Mouse (Mus musculus) gastrocnemius, adult 8-10 months (tissue): ENCODE measurements around the gene Clic6. TPM values are rescaled to one million over a fixed set of nuclear protein-coding genes. Genes with fewer than 3 reads are reported as not detected.

Experiments used
- DNase-seq, 2 experiments: peaks; one replicate each; pipeline ENCODE4 v3.0.0; 2022; ENCODE audit warnings: low spot score in 2 of 2
- total RNA-seq, 4 experiments: library from RNA; stranded (reverse); gene quantifications; 2 replicates each; pipeline ENCODE4 v1.2.4; 2022

Gene Clic6
- under 1 TPM in 2 of 4 experiments, not detected in 2; 0.10 to 0.11 TPM for total RNA-seq

GRCm38 (mm10) chr16:92485436-92485835 lies at the start of gene Clic6:
Gene Clic6 (plus strand): TSS chr16:92485736.
- DNase-seq = no peak

- DNase-seq = no peak
Measured at GRCm38 (mm10) chr16:92439775-92440174, 45.8 kb upstream of the Clic6 start.

- no peak for DNase-seq
Measured at GRCm38 (mm10) chr16:92440229-92440628, 45.3 kb upstream of the Clic6 start.

- DNase-seq = no peak
Measured at GRCm38 (mm10) chr16:92441203-92441602, 44.3 kb upstream of the Clic6 start.

GRCm38 (mm10) chr16:92442150-92442549 lies 43.4 kb upstream of the Clic6 start:
- DNase-seq = no peak

GRCm38 (mm10) chr16:92442946-92443345 lies 42.6 kb upstream of the Clic6 start:
- DNase-seq = no peak

GRCm38 (mm10) chr16:92443644-92444113 lies 41.9 kb upstream of the Clic6 start:
- peak; percentile 60 to 69 for DNase-seq

- DNase-seq = no peak
Measured at GRCm38 (mm10) chr16:92445377-92445776, 40.2 kb upstream of the Clic6 start.

- DNase-seq = no peak
Measured at GRCm38 (mm10) chr16:92449080-92449479, 36.5 kb upstream of the Clic6 start.

GRCm38 (mm10) chr16:92450331-92450730 lies 35.2 kb upstream of the Clic6 start:
- DNase-seq = no peak

GRCm38 (mm10) chr16:92451516-92452072 lies 33.9 kb upstream of the Clic6 start:
- DNase-seq = no peak

- DNase-seq = no peak
Measured at GRCm38 (mm10) chr16:92452609-92453008, 32.9 kb upstream of the Clic6 start.

- DNase-seq = no peak
Measured at GRCm38 (mm10) chr16:92454002-92454401, 31.5 kb upstream of the Clic6 start.

- no peak for DNase-seq
Measured at GRCm38 (mm10) chr16:92454495-92454894, 31.0 kb upstream of the Clic6 start.

GRCm38 (mm10) chr16:92455488-92455887 lies 30.0 kb upstream of the Clic6 start:
- DNase-seq = no peak

- no peak for DNase-seq
Measured at GRCm38 (mm10) chr16:92455969-92456368, 29.6 kb upstream of the Clic6 start.

GRCm38 (mm10) chr16:92457594-92457993 lies 27.9 kb upstream of the Clic6 start:
- peak in 1 of 2 experiments; percentile 26 for DNase-seq

- DNase-seq = no peak
Measured at GRCm38 (mm10) chr16:92461412-92461811, 24.1 kb upstream of the Clic6 start.

GRCm38 (mm10) chr16:92464390-92464972 lies 21.1 kb upstream of the Clic6 start:
- DNase-seq = no peak

- DNase-seq = no peak
Measured at GRCm38 (mm10) chr16:92465226-92465625, 20.3 kb upstream of the Clic6 start.

- peak; percentile 96 to 98 for DNase-seq
Measured at GRCm38 (mm10) chr16:92465642-92466526, 19.7 kb upstream of the Clic6 start.

- DNase-seq = no peak
Measured at GRCm38 (mm10) chr16:92467041-92467440, 18.5 kb upstream of the Clic6 start.
